ENCODE assay signal across 9 mouse cellular contexts in genomic region chr2:7082376-7083025, GRCm38 (mm10).
DNase-seq lines count a peak whose midpoint lies in the region; ATAC-seq and TF ChIP-seq lines count a peak whose summit lies in the region.
"Had no signal": no experiment of that assay in that cellular context is flagged by ENCODE, and none has a peak within 500 bp of the region (broad histone marks: within the 10 kb centered on the region; RNA-seq: fewer than 3 reads in every experiment).

No protein-coding gene starts in this region.

- H3K9ac ChIP-seq in forebrain, embryonic 16.5 days (replicated peaks; ENCODE audit: low read depth, low read length), result peak overlapping the region; percentile 75

- intact Hi-C loops in gastrocnemius, adult 2 months (cut with DNase I), result loop anchor here (10.0 kb wide), 1 partner anchor 208 kb away; no protein-coding TSS in a partner anchor
- intact Hi-C loops in gastrocnemius, postnatal 14 days (cut with DNase I; ENCODE audit: low total_unique reads), result no loop called here

- peak overlapping the region; percentile 88 for H3K27ac ChIP-seq in gastrocnemius, adult 2 months
- H3K27ac ChIP-seq in forebrain, embryonic 16.5 days (ENCODE audit: low read length), result peak overlapping the region; percentile 91
- peak overlapping the region; percentile 16; the same call in 1 of the 2 replicates for H3K27ac ChIP-seq in olfactory bulb, adult 2 months (ENCODE audit: insufficient read depth, low read depth, low read length)

- no peaks in the 10 kb centered on the region; the same call in 1 of the 2 replicates for H3K36me3 ChIP-seq in forebrain, embryonic 16.5 days (ENCODE audit: control insufficient read depth, insufficient read depth)

- no peak for DNase-seq in gastrocnemius, adult 2 months
- no peak for DNase-seq in gastrocnemius, postnatal 4 days (ENCODE audit: low spot score in 2 of 2)
- no peak for DNase-seq in lung, adult 2 months
- DNase-seq in lung, postnatal 10 days, result no peak
- DNase-seq in gastrocnemius, postnatal 14 days, result no peak
- DNase-seq in B cell, adult 2 months, result no peak
- DNase-seq: left cerebral cortex, postnatal 4 days had no signal

- TF ChIP-seq CTCF in gastrocnemius, adult 2 months (IDR thresholded peaks at IDR 0.05), result no peak
- TF ChIP-seq CTCF in lung, adult 2 months (IDR thresholded peaks at IDR 0.05; ENCODE audit: insufficient read depth, low read length), result no peak
- no peak for TF ChIP-seq CTCF in olfactory bulb, adult 2 months (IDR thresholded peaks at IDR 0.05; ENCODE audit: insufficient read depth, low read depth, low read length)

- no peak for TF ChIP-seq POLR2A in lung, adult 2 months (IDR thresholded peaks at IDR 0.05; ENCODE audit: borderline replicate concordance, extremely low read depth, low read depth, low read length)
- TF ChIP-seq POLR2A in olfactory bulb, adult 2 months (IDR thresholded peaks at IDR 0.05; ENCODE audit: insufficient read depth, low read depth, low read length), result no peak

- peaks cover 4% of the 10 kb centered on the region; the same call in 1 of the 2 replicates for H3K9me3 ChIP-seq in forebrain, embryonic 16.5 days (ENCODE audit: control insufficient read depth, low read length)

- H3K27me3 ChIP-seq in forebrain, embryonic 16.5 days (replicated peaks; ENCODE audit: control insufficient read depth, insufficient read depth, low read length), result no peaks in the 10 kb centered on the region

- WGBS in lung, adult 2 months, result 69% methylated on average over 9 of the region's 9 CpGs
- 59% methylated on average over 9 of the region's 9 CpGs for WGBS in forebrain, embryonic 16.5 days
- 78% methylated on average over 9 of the region's 9 CpGs for WGBS in olfactory bulb, adult 2 months

- H3K4me3 ChIP-seq in gastrocnemius, adult 2 months, result peak overlapping the region; percentile 71
- H3K4me3 ChIP-seq in lung, adult 2 months (replicated peaks; ENCODE audit: extremely low read depth, low read depth, low read length), result peak overlapping the region; percentile 45
- no peak overlapping the region for H3K4me3 ChIP-seq in forebrain, embryonic 16.5 days (replicated peaks; ENCODE audit: low read length)
- no peak overlapping the region for H3K4me3 ChIP-seq in olfactory bulb, adult 2 months (ENCODE audit: insufficient read depth, low read depth, low read length)

- no peak for ATAC-seq in forebrain, embryonic 16.5 days

- H3K4me1 ChIP-seq in lung, adult 2 months (ENCODE audit: control insufficient read depth, insufficient read depth, low read length), result peaks cover 3% of the 10 kb centered on the region; the same call in 1 of the 2 replicates
- peaks cover 34% of the 10 kb centered on the region for H3K4me1 ChIP-seq in forebrain, embryonic 16.5 days (replicated peaks; ENCODE audit: control insufficient read depth, insufficient read depth, low read length)
- peaks cover 18% of the 10 kb centered on the region for H3K4me1 ChIP-seq in olfactory bulb, adult 2 months (ENCODE audit: control insufficient read depth, insufficient read depth, low read length)

- peak overlapping the region; percentile 65 for H3K4me2 ChIP-seq in forebrain, embryonic 16.5 days (ENCODE audit: low read length)

Comparison
In these comparisons a context has a peak if more than half of its experiments do, and no peak if none do; other contexts are left out.
1. H3K27ac ChIP-seq: peak in every context shown above with its lines; median percentile 91 in forebrain, embryonic 16.5 days; 88 in gastrocnemius, adult 2 months; 16 in olfactory bulb, adult 2 months.
2. H3K4me3 ChIP-seq: peak in gastrocnemius, adult 2 months (single experiment) and lung, adult 2 months (single experiment); none in forebrain, embryonic 16.5 days (single experiment) and olfactory bulb, adult 2 months (single experiment).